Mouse (Mus musculus) heart, postnatal 0 days (tissue): ENCODE results near the gene Map3k12. TPM values are rescaled to one million over a fixed set of nuclear protein-coding genes. Genes with fewer than 3 reads are reported as not detected.
A peak's percentile ranks its signal among the peaks of the same experiment; 100 is the strongest.

Experiments used
- ATAC-seq: fragments of 200-750 bp; cut with Nextera tagmentation; 2 replicates; pipeline ENCODE4 v1.8.0; 2017; ENCODE audit warnings: low read depth, moderate number of reproducible peaks, moderate library complexity; ENCODE audit not compliant: insufficient read depth
- DNase-seq: peaks from one replicate; pipeline ENCODE4 v3.0.0-alpha.2; 2016; ENCODE audit warnings: low spot score
- H3K27ac ChIP-seq: fragments of 300-500 bp; sonication (generic); 2 replicates; pipeline ENCODE4 v1.5.1; 2014; ENCODE audit warnings: low read depth, mild to moderate bottlenecking
- H3K27me3 ChIP-seq: fragments of 300-500 bp; sonication (generic); 2 replicates; pipeline ENCODE4 v1.6.1; 2014; ENCODE audit warnings: low read length, mixed read lengths; ENCODE audit not compliant: control insufficient read depth, insufficient read depth
- H3K36me3 ChIP-seq: fragments of 300-500 bp; sonication (generic); replicated peaks from 2 replicates; pipeline ENCODE4 v1.6.1; 2014; ENCODE audit warnings: low read length, mixed read lengths; ENCODE audit not compliant: control insufficient read depth, insufficient read depth
- H3K4me1 ChIP-seq: fragments of 300-500 bp; sonication (generic); 2 replicates; pipeline ENCODE4 v1.6.1; 2014; ENCODE audit warnings: antibody characterized with exemption; ENCODE audit not compliant: control insufficient read depth, insufficient read depth
- H3K4me2 ChIP-seq: fragments of 300-500 bp; sonication (generic); 2 replicates; pipeline ENCODE4 v1.6.1; 2014; ENCODE audit warnings: low read depth, mild to moderate bottlenecking, low read length, moderate library complexity
- H3K4me3 ChIP-seq: fragments of 300-500 bp; sonication (generic); 2 replicates; pipeline ENCODE4 v1.5.1; 2014; ENCODE audit warnings: low read depth, low read length
- H3K9ac ChIP-seq: fragments of 300-500 bp; sonication (generic); replicated peaks from 2 replicates; pipeline ENCODE4 v1.6.1; 2014; ENCODE audit warnings: low read depth, low read length, mixed read lengths
- H3K9me3 ChIP-seq: fragments of 300-500 bp; sonication (generic); replicated peaks from 2 replicates; pipeline ENCODE4 v1.6.1; 2016; ENCODE audit warnings: low read length; ENCODE audit not compliant: control insufficient read depth
- CTCF ChIP-seq: IDR thresholded peaks from 2 replicates; pipeline ENCODE4 v1.5.1; 2016; ENCODE audit warnings: antibody characterized with exemption, control low read depth, low read depth
- EP300 ChIP-seq: IDR thresholded peaks from 2 replicates; pipeline ENCODE4 v1.6.1; 2016; ENCODE audit warnings: antibody characterized with exemption, low read depth
- WGBS: fragments of 180-500 bp; shearing (Covaris S2); extraction: QIAGEN DNeasy Blood & Tissue Kit; methylation state at CpG from one replicate; pipeline ENCODE4 v1.1.7; 2014; 5-methylcytosine and 5-hydroxymethylcytosine counted together
- polyA plus RNA-seq: library from polyadenylated mRNA; unstranded; fragments of >200 nt; fragmentation: Nextera tagmentation; extraction: Ambion mirVana; gene quantifications from 2 replicates; pipeline ENCODE4 v1.2.1, GENCODE M21; 2015
- total RNA-seq: library from RNA; depleted of rRNA; stranded (reverse); fragments of >200 nt; gene quantifications from 2 replicates; pipeline ENCODE4 v1.2.3, GENCODE M21; 2014; ENCODE audit warnings: low replicate concordance

Gene Map3k12
- total and polyA plus RNA-seq, 2 experiments from 2014 or later = 4.1 to 6.1 TPM

- 89% methylated on average over 7 of the region's 7 CpGs for WGBS
- H3K36me3 ChIP-seq = peaks cover 84% of the 10 kb centered on the region
- TF ChIP-seq CTCF = no peak
Observed at GRCm38 (mm10) chr15:102533926-102534325, 17.1 kb upstream of the Map3k12 start.

GRCm38 (mm10) chr15:102532106-102532900, 15.4 kb upstream of the Map3k12 start:
- no peaks in the 10 kb centered on the region for H3K4me1 ChIP-seq
- no peak overlapping the region for H3K9ac ChIP-seq
- no peaks in the 10 kb centered on the region for H3K9me3 ChIP-seq
- no peak overlapping the region for H3K27ac ChIP-seq
- H3K4me2 ChIP-seq = no peak overlapping the region
- TF ChIP-seq EP300 = no peak
- TF ChIP-seq CTCF = no peak
- peaks cover 92% of the 10 kb centered on the region for H3K36me3 ChIP-seq
- WGBS = 89% methylated on average over 3 of the region's 3 CpGs
- no peaks in the 10 kb centered on the region for H3K27me3 ChIP-seq
- DNase-seq (no peak), ATAC-seq (no peak)
- no peak overlapping the region for H3K4me3 ChIP-seq

More at GRCm38 (mm10) chr15:102533926-102534325, 17.1 kb upstream of the Map3k12 start:
- no peak for DNase-seq
- H3K4me3 ChIP-seq = no peak overlapping the region
- no peaks in the 10 kb centered on the region for H3K9me3 ChIP-seq
- H3K9ac ChIP-seq = no peak overlapping the region
- H3K4me2 ChIP-seq = no peak overlapping the region
- ATAC-seq = no peak
- no peaks in the 10 kb centered on the region for H3K27me3 ChIP-seq
- no peaks in the 10 kb centered on the region for H3K4me1 ChIP-seq
- no peak overlapping the region for H3K27ac ChIP-seq

GRCm38 (mm10) chr15:102531586-102531985, 14.7 kb upstream of the Map3k12 start:
- H3K4me3 ChIP-seq = no peak overlapping the region
- peaks cover 89% of the 10 kb centered on the region for H3K36me3 ChIP-seq
- 86% methylated on average over 4 of the region's 4 CpGs for WGBS

GRCm38 (mm10) chr15:102530566-102530965, 13.7 kb upstream of the Map3k12 start:
- H3K36me3 ChIP-seq = peaks cover 89% of the 10 kb centered on the region
- no peak for ATAC-seq
- H3K4me1 ChIP-seq = no peaks in the 10 kb centered on the region
- WGBS = 75% methylated on average over 4 of the region's 4 CpGs
- no peak overlapping the region for H3K4me3 ChIP-seq
- H3K9ac ChIP-seq = no peak overlapping the region
- DNase-seq = no peak
- no peaks in the 10 kb centered on the region for H3K9me3 ChIP-seq
- H3K27ac ChIP-seq = no peak overlapping the region
- no peaks in the 10 kb centered on the region for H3K27me3 ChIP-seq
- H3K4me2 ChIP-seq = no peak overlapping the region
- TF ChIP-seq CTCF (no peak), EP300 (no peak)

More at GRCm38 (mm10) chr15:102531586-102531985, 14.7 kb upstream of the Map3k12 start:
- TF ChIP-seq EP300 = no peak
- no peak for TF ChIP-seq CTCF
- Histone ChIP-seq H3K4me2 (no peak overlapping the region), H3K27ac (no peak overlapping the region), H3K9ac (no peak overlapping the region), H3K9me3 (no peaks in the 10 kb centered on the region), H3K4me1 (no peaks in the 10 kb centered on the region), H3K27me3 (no peaks in the 10 kb centered on the region)
- no peak for DNase-seq
- no peak for ATAC-seq

- TF ChIP-seq CTCF (no peak), EP300 (no peak)
- no peak overlapping the region for H3K27ac ChIP-seq
- ATAC-seq (no peak), DNase-seq (no peak)
- no peak overlapping the region for H3K4me3 ChIP-seq
- no peaks in the 10 kb centered on the region for H3K9me3 ChIP-seq
- 97% methylated on average over 1 of the region's 1 CpGs for WGBS
- no peaks in the 10 kb centered on the region for H3K4me1 ChIP-seq
- H3K9ac ChIP-seq = no peak overlapping the region
- peaks cover 87% of the 10 kb centered on the region for H3K36me3 ChIP-seq
- no peaks in the 10 kb centered on the region for H3K27me3 ChIP-seq
- no peak overlapping the region for H3K4me2 ChIP-seq
Observed at GRCm38 (mm10) chr15:102528396-102528795, 11.5 kb upstream of the Map3k12 start.

GRCm38 (mm10) chr15:102527936-102528335, 11.1 kb upstream of the Map3k12 start:
- Histone ChIP-seq H3K4me3 (no peak overlapping the region), H3K9me3 (no peaks in the 10 kb centered on the region), H3K36me3 (peaks cover 82% of the 10 kb centered on the region), H3K27ac (no peak overlapping the region), H3K27me3 (no peaks in the 10 kb centered on the region), H3K9ac (no peak overlapping the region), H3K4me1 (no peaks in the 10 kb centered on the region), H3K4me2 (no peak overlapping the region)
- 70% methylated on average over 3 of the region's 3 CpGs for WGBS
- TF ChIP-seq CTCF = peak; percentile 46
- no peak for TF ChIP-seq EP300
- DNase-seq (no peak), ATAC-seq (no peak)
